Mouse (Mus musculus) layer of hippocampus, adult 2 months (tissue): ENCODE data around the gene Pacs1. TPM values are rescaled to one million over a fixed set of nuclear protein-coding genes. Genes with fewer than 3 reads are reported as not detected.
A peak's percentile ranks its signal among the peaks of the same experiment; 100 is the strongest.
"Not testable (repeated sequence)": the region's sequence is repeated elsewhere in the genome, so short reads cannot be mapped to it uniquely, and the experiment has no call there.

Experiments
- DNase-seq, 2 experiments: peaks; one replicate each; pipeline ENCODE4 v3.0.0; 2022; ENCODE audit warnings: low spot score in 2 of 2
- H3K27ac ChIP-seq: fragments of 200-600 bp; 2 replicates; pipeline ENCODE4 v1.8.1; 2022
- H3K4me3 ChIP-seq: fragments of 200-600 bp; 2 replicates; pipeline ENCODE4 v1.8.1; 2022; ENCODE audit warnings: mild to moderate bottlenecking
- CTCF ChIP-seq: fragments of 200-600 bp; conservative IDR thresholded peaks from 2 replicates; pipeline ENCODE4 v1.8.1; 2022; ENCODE audit warnings: antibody characterized with exemption, mild to moderate bottlenecking, moderate library complexity
- total RNA-seq, 2 experiments: library from RNA; stranded (reverse); gene quantifications; 2 replicates each; pipeline ENCODE4 v1.2.3; 2021

Pacs1 gene
- total RNA-seq, 2 experiments from 2014 or later, result 56.4 to 57.4 TPM

DNA sequence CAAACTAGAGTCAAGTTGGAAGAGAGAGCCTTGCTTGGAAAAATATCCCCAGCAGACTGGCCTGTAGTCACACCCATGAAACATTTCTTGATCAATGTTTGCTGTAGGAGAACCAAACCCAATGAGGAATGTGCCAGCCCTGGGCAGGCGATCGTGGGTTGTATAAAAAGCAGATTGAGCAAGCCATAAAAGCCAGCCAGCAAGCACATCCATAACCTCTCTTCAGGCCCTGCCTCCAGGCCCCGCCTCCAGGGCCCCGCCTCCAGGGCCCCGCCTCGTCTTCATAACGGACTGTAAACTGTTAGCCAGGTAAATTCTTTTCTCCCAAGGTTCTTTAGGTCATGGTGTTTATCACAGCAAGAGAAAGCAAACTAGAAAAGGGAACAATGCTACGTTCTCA, 5.5 kb upstream of the Pacs1 start:
- H3K27ac ChIP-seq, result no peak overlapping the region; the same call in 1 of the 2 replicates
- no peak for TF ChIP-seq CTCF
- no peak overlapping the region for H3K4me3 ChIP-seq
- DNase-seq, result no peak

DNA sequence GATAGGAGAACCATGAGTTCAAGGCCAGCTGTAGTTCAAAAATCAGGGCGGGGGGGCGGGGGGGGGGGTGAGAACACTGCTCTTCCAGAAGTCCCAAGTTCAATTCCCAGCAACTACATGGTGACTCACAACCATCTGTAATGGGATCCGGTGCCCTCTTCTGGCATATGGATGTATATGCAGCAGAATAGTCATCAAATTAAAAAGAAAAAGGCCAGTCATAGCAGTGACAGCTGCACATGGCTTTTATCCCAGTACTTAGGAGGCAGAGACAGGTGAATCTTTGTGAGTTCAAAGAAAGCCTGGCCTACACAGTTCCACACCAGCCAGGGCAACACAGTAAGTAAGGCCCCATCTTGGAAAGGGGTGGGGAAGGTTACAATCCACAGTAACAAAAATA, 4.2 kb upstream of the Pacs1 start:
- TF ChIP-seq CTCF, result peak; percentile 51
- no peak overlapping the region for H3K4me3 ChIP-seq
- DNase-seq, result no peak
- H3K27ac ChIP-seq, result no peak overlapping the region

DNA sequence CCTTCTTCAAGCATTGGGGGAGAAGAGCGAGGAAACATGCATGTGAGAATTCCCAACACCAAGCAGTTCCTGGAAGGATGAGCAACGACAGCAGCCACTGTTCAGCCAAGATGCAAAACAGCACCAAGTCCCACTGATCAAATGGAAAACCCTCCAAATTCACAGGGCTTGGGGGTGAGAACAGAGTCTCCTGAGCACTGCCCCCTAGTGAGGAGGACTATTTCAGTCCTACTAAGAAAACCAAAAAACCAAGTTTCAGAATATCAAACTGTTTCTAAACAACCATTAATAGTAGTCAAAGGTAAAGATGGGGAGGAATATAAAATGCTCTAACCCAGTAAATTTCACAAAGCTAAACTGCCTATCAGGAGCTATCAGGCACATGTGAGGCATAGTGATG, 3.6 kb upstream of the Pacs1 start:
- peak; percentile 48 for TF ChIP-seq CTCF
- Histone ChIP-seq H3K4me3 (no peak overlapping the region), H3K27ac (no peak overlapping the region)
- DNase-seq, result no peak

DNA sequence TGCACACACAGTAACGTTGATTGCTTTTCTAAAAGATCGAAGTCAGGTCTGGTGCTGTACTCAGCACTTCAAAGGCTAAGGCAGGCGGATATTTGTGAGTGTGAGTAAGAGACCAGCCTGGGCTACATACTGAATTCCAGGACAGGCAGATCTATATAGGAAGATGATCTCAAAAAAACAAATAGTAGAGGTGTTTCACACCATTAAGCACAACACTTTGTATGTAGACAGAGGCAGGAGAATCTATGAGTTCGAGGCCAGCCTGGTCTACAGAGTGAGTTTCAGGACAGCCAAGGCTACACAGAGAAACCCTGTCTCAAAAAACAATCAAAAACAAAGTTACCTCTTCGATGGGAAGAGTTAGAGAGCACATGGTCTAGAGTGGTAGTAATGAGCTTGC, 2.8 kb upstream of the Pacs1 start:
- Histone ChIP-seq H3K27ac (no peak overlapping the region), H3K4me3 (no peak overlapping the region)
- no peak for DNase-seq
- no peak for TF ChIP-seq CTCF

DNA sequence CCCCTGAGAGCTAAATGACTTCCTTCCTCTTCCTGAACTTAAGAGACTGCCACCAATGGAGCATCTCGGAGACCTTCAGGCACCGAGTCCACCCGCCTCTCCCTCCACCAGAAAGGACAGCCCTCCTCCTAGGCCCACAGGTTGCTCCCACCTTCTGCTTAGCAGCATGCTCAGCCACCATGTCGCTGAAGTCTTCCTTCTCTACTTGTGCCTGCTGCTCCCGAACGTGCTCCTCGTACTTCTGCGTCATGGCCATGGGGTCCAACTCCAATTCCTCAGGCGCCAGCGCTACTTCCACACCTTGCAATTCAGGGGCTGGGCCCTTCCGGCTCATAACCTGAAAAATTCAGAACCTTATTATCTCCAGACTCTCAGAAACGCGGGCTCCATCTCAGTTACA, 1.7 kb upstream of the Pacs1 start:
- no peak for TF ChIP-seq CTCF
- Histone ChIP-seq H3K4me3 (no peak overlapping the region), H3K27ac (peak overlapping the region; percentile 92)
- DNase-seq, result no peak

DNA sequence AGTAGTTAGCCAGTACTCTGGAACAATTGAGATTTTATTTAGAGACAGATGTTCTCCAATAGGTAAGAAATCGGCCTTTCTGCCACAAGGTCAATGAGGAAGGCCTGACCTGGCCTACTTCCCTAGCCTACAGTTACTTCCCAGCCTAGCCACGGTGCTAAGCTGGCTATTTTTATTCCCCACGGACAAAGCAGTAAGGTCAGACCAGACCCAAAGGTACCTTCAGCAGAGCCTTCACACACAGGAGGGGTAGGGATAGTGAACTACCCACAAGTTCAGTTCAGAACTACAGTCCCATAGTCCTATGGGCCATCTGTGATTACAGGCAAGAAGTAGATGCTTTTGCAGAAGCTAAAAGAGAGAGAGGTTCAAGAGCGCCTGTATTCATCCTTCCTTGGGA, 997 bp upstream of the Pacs1 start:
- H3K27ac ChIP-seq, result peak overlapping the region; percentile 92
- no peak for TF ChIP-seq CTCF
- H3K4me3 ChIP-seq, result no peak overlapping the region
- DNase-seq, result no peak

DNA sequence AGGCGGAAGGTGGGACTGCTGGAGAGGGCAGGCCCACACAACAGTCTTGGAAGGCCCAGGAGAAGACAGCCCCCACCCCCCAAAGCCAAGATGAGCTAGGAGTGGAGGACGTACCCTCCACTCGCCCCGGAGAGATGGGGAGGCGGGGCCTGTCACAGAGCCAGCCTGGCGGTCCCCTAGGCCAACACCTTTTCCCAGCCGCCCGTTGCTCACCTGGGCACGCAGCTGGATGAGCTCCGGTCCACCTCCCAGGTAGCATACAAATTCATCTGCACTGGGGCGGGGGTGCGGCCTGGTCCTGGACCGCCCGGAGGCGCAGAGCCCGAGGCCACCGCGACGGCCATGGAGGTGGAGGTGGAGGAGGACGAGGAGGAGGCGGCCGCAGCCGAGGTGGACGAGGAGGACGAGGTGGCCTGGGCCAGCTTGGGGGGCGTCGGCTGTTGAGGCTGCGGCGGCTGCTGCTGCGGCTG, 558 bp downstream of the Pacs1 start:
- Histone ChIP-seq H3K4me3 (peak overlapping the region; percentile 92), H3K27ac (peak overlapping the region; percentile 92)
- TF ChIP-seq CTCF, result no peak
- peak in 1 of 2 experiments; percentile 21 for DNase-seq

DNA sequence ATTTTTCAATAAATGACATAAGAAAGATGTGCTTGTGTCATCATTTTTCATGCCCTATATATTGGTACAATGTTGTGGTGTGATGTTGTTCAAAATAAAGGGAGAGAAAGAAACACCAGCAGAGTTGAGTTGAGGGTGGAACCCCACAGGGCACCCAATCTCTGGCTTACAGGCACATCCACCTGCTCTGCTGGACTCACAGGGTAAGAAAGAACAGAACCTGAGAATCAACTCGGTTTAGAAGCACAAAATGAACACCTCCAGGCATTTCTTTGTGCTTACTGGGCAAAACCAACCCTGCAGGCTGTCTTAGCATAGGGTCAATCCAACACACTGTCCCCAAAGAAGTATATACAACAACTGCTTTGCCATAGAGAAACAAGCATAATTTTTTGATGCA, 1.5 kb downstream of the Pacs1 start:
- Histone ChIP-seq H3K4me3 (peak overlapping the region; percentile 92; the same call in 1 of the 2 replicates), H3K27ac (no peak overlapping the region)
- no peak for DNase-seq
- no peak for TF ChIP-seq CTCF

DNA sequence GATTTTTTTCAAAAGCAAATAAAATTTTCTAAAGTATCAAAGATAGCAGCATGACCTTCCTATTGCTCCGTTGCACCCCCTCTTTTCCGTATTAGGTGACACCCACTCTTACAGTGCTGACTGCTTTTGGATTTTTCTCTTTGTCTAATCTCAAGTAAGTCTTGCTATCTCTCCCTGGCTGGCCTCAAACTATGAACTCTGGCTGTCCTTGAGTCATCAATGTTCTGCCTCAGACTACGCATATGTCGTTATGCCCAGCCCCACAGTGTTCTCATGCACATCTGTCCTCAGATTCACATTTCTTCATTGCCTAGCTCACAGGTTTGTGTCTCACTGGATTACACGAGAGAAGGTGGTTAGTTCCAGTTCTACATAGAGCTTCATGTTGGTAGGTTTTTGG, 3.5 kb downstream of the Pacs1 start:
- Histone ChIP-seq H3K27ac (no peak overlapping the region), H3K4me3 (no peak overlapping the region)
- DNase-seq, result no peak
- TF ChIP-seq CTCF, result no peak

DNA sequence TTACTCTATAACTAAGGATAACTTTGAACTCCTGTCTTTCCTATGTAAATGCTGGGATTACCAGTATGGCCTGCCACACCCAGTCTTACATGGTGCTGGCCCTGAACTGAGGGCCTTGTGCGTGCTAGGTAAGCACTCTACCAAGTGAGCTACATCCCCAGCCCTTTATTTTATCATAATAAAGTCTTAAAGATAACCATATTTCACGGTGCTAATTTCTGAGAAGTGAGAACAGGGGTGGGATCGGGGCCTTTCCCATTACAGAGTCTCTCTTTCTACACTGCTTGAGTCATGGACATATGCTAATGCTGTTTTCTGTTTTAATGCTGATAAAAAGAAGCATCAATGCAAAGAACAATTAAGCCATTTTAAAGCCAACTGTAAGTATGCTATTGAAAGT, 4.0 kb downstream of the Pacs1 start:
- no peak for TF ChIP-seq CTCF
- no peak for DNase-seq
- no peak overlapping the region for H3K27ac ChIP-seq
- no peak overlapping the region for H3K4me3 ChIP-seq

DNA sequence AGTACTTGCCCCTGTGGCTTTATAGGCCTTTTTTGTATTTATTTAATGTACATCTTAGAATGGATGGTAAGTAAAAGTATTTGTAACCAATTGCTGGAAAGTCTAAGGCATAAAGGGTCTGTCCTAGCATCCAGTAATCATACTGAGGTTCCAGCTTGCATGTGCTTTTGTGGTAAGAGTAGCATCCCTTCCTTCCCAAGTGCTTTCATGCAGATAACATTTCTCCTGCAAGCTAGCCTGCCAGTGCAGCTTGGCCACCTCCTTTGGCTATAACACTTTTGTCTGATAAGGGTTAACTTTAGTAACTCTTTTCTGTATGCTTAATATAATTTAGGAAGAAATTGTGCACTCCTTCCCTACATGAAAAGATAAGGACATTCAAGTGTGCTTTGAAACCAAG, 4.9 kb downstream of the Pacs1 start:
- Histone ChIP-seq H3K27ac (no peak overlapping the region), H3K4me3 (no peak overlapping the region)
- DNase-seq, result no peak
- TF ChIP-seq CTCF, result no peak

DNA sequence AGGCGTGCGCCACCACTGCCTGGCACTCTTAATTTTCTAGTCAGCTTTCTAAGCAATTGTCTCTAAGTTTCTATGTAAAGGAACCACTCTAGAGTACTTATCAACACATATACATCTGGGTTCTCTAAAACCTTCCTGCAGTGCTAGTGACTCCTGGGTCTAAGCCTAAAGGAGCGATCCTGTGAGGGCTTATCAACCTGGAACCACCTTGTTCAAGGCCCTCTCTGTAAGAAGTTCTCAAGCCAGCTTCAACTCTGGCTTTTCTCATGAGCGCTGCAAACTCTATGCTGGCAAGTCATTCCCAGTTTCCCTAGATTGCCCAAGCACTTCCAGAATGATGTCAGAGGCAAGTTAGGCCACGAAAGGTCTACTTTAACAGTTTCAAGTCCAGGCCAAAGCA, 5.9 kb downstream of the Pacs1 start:
- TF ChIP-seq CTCF, result no peak
- DNase-seq, result no peak
- no peak overlapping the region for H3K27ac ChIP-seq
- H3K4me3 ChIP-seq, result no peak overlapping the region

DNA sequence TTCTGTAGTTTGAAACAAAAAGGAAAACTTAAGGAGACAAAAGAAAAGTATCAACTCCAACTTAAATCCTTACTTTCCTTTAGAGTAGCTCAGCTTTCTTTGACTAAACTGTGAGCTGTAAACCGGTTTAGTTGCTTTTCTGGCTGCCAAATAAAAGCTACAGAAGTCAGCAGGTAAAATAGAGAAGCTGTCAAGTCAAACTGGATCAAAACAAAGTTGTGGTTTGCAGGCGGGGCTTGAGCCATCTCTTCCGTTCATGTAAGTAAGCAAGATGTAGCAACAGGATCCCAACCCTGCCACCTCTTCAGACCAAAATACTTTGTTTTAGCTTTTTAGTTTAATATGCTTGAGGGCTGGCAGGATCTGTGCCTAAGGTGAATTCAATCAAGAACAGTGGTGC, 15.8 kb downstream of the Pacs1 start:
- DNase-seq, result no peak
- Histone ChIP-seq H3K4me3 (no peak overlapping the region), H3K27ac (no peak overlapping the region)
- TF ChIP-seq CTCF, result no peak

DNA sequence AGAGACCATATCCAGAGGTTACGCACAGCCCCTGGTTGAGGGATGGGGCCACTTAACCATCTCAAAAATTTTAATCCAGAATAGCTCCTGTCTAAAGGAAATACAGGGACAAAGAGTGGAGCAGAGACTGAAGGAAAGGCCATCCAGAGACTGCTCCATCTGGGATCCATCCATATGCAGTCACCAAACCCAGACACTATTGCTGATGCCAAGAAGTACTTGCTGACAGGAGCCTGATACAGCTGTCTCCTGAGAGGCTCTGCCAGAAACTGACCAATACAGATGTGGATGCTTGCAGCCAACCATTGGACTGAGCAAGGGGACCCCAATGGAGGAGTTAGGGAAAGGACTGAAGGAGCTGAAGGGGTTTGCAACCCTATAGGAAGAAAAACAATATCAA, 35.9 kb downstream of the Pacs1 start:
- not testable (repeated sequence) for H3K27ac ChIP-seq, H3K4me3 ChIP-seq

DNA sequence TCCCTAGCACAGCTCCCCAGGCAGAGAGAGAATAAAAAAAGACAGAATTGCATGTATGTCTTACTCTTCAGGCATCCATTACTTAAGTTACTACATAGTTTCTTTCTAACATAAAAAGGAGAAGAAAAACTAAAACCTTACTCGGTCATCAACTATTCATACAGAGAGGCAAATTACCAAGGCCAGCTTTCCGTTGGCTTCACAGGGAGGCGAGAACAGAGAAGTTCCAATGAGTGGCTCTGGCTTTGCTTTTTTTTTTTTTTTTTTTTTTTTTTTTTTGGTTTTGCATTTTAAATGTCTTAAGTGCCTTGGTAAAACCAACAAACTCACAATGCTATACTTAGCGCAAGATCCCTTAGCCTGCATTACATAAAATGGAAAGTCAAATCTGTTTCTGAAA, 40.2 kb downstream of the Pacs1 start:
- no peak overlapping the region for H3K27ac ChIP-seq
- TF ChIP-seq CTCF, result no peak
- no peak overlapping the region for H3K4me3 ChIP-seq
- DNase-seq, result no peak

More for the DNA sequence above, 35.9 kb downstream of the Pacs1 start:
- DNase-seq, result not testable (repeated sequence)
